Mouse (Mus musculus) liver, adult 2 months (tissue): ENCODE results near the gene Rpp21. TPM values are rescaled to one million over a fixed set of nuclear protein-coding genes. Genes with fewer than 3 reads are reported as not detected.

Experiments
- DNase-seq: peaks from one replicate; pipeline ENCODE4 v3.0.0-alpha.2; 2011; ENCODE audit warnings: low read depth, low spot score; ENCODE audit errors: extremely low read depth
- H3K27ac ChIP-seq: fragments of 200-500 bp; replicated peaks from 2 replicates; pipeline ENCODE4 v1.5.1; 2012; ENCODE audit warnings: low read depth, mild to moderate bottlenecking, control low read depth, inconsistent platforms, low read length; ENCODE audit not compliant: insufficient read depth
- H3K27me3 ChIP-seq: fragments of 200-500 bp; 2 replicates; pipeline ENCODE4 v1.6.1; 2012; ENCODE audit warnings: mild to moderate bottlenecking, moderate library complexity, low read length, inconsistent platforms; ENCODE audit not compliant: control insufficient read depth, insufficient read depth
- H3K36me3 ChIP-seq: fragments of 200-500 bp; 2 replicates; pipeline ENCODE4 v1.6.1; 2012; ENCODE audit warnings: low read length, inconsistent platforms; ENCODE audit not compliant: control insufficient read depth, insufficient read depth
- H3K4me1 ChIP-seq: fragments of 200-500 bp; 2 replicates; pipeline ENCODE4 v1.6.1; 2011; ENCODE audit warnings: low read length; ENCODE audit not compliant: control insufficient read depth, insufficient read depth
- H3K4me3 ChIP-seq: fragments of 200-500 bp; 2 replicates; pipeline ENCODE4 v1.5.1; 2011; ENCODE audit warnings: low read depth, mild to moderate bottlenecking, control low read depth, low read length, moderate library complexity; ENCODE audit not compliant: insufficient read depth
- H3K79me2 ChIP-seq: fragments of 200-500 bp; 2 replicates; pipeline ENCODE4 v1.6.1; 2012; ENCODE audit warnings: inconsistent platforms, mild to moderate bottlenecking, low read length, moderate library complexity; ENCODE audit not compliant: control insufficient read depth, insufficient read depth
- H3K9ac ChIP-seq: fragments of 200-500 bp; 2 replicates; pipeline ENCODE4 v1.6.1; 2012; ENCODE audit warnings: low read depth, mild to moderate bottlenecking, control low read depth, inconsistent platforms, low read length
- CTCF ChIP-seq: fragments of 200-500 bp; IDR thresholded peaks from 2 replicates; pipeline ENCODE4 v1.5.1; 2011; ENCODE audit warnings: low read depth, low read length, control low read depth
- POLR2A ChIP-seq: fragments of 200-500 bp; IDR thresholded peaks from 2 replicates; pipeline ENCODE4 v1.6.1; 2011; ENCODE audit warnings: low read length, control low read depth; ENCODE audit not compliant: insufficient read depth; ENCODE audit errors: extremely low read depth
- WGBS: fragments of 180-500 bp; shearing (Covaris S2); methylation state at CpG from one replicate; pipeline ENCODE4 v1.1.7; 2018; 5-methylcytosine and 5-hydroxymethylcytosine counted together
- polyA plus RNA-seq: library from polyadenylated mRNA; depleted of rRNA; stranded (reverse); fragments of >200 nt; gene quantifications from 2 replicates; pipeline ENCODE4 v1.2.3, GENCODE M21; 2012; rRNA removed
- total RNA-seq: library from RNA; depleted of rRNA; stranded (reverse); fragments of >200 nt; gene quantifications from 2 replicates; pipeline ENCODE4 v1.2.3, GENCODE M21; 2014; rRNA removed

Gene Rpp21
- total RNA-seq (10.6 and 16.4 TPM in 2 replicates), polyA plus RNA-seq (42.7 and 43.6 TPM in 2 replicates)

- no peaks in the 10 kb centered on the region for H3K79me2 ChIP-seq
- H3K9ac ChIP-seq: peak within 1 kb of the TSS; percentile 93
- TF ChIP-seq POLR2A: no peak
- no peak for TF ChIP-seq CTCF
- DNase-seq: no peak
- H3K4me3 ChIP-seq: peak within 1 kb of the TSS; percentile 87
- H3K4me1 ChIP-seq: no peaks in the 10 kb centered on the region
- no peaks in the 10 kb centered on the region for H3K27me3 ChIP-seq
- H3K27ac ChIP-seq: peak within 1 kb of the TSS; percentile 81
- WGBS: 34% methylated on average over 6 of the region's 6 CpGs
- H3K36me3 ChIP-seq: peaks cover 24% of the 10 kb centered on the region
These were observed at the start of gene Rpp21 for GRCm38 (mm10) chr17:36257969-36258368. Rpp21 (minus strand) TSS chr17:36258069.

DNA sequence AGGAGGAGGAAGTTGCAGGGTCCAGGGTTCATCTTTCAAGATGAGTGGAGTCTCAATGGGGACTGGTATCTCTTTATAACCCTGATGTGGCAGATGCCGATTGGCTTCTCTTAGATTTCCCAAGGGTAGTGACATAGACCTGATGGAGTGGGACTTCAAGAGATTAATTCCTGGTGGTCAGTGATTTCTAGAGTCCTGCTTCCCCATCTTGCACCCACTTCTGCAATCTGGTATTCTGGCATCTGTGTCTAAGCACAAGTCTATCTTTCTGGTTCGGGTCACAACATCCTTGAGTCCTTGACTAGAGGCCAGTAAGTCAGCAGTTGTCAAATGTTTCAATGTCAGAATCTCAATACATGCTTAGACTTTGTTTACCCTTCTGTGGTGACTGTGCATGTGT lies 28.5 kb upstream of the Rpp21 start, which contains the start of gene H2-M10.2:
H2-M10.2 (minus strand) TSS at position 101 of the 400 bp plus-strand sequence.
- TF ChIP-seq CTCF: no peak
- no peak for TF ChIP-seq POLR2A
- DNase-seq: no peak
- Histone ChIP-seq H3K79me2 (no peaks in the 10 kb centered on the region), H3K36me3 (no peaks in the 10 kb centered on the region), H3K9ac (no peak within 1 kb of the TSS), H3K4me3 (no peak within 1 kb of the TSS), H3K27ac (no peak within 1 kb of the TSS), H3K27me3 (no peaks in the 10 kb centered on the region), H3K4me1 (no peaks in the 10 kb centered on the region)
- WGBS: 88% methylated on average over 2 of the region's 2 CpGs

GRCm38 (mm10) chr17:36281521-36282245 lies 23.8 kb upstream of the Rpp21 start:
- 43% methylated on average over 4 of the region's 4 CpGs for WGBS
- H3K27me3 ChIP-seq: no peaks in the 10 kb centered on the region
- peaks cover 3% of the 10 kb centered on the region for H3K36me3 ChIP-seq
- DNase-seq: peak; percentile 34
- no peak for TF ChIP-seq POLR2A
- TF ChIP-seq CTCF: no peak
- H3K4me3 ChIP-seq: no peak overlapping the region
- H3K9ac ChIP-seq: no peak overlapping the region
- H3K27ac ChIP-seq: no peak overlapping the region
- no peaks in the 10 kb centered on the region for H3K79me2 ChIP-seq
- no peaks in the 10 kb centered on the region for H3K4me1 ChIP-seq

DNA sequence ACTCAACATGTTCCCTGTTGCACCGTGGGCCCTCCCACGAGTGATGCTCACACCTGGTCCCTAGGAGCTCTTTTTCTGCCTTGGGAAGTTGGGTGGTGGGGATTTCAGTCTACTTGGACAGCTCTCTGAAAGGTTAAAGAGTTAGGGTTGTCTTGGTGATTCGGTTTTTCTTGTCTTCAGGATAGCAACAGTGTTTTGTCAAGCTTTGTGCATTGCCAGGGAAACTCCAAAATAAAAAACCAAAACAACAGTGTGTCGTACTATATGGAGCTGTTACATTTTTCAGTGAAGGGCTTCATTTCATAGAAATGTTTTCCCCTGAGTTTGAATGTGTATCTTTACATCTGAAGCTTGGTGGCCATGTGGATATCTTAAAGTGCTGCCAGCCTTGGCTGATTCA lies 16.9 kb upstream of the Rpp21 start:
- no peak for DNase-seq
- H3K27ac ChIP-seq: no peak overlapping the region
- no peaks in the 10 kb centered on the region for H3K27me3 ChIP-seq
- no peak overlapping the region for H3K4me3 ChIP-seq
- TF ChIP-seq POLR2A (no peak), CTCF (no peak)
- WGBS: 90% methylated on average over 4 of the region's 4 CpGs
- peaks cover 9% of the 10 kb centered on the region for H3K36me3 ChIP-seq
- no peak overlapping the region for H3K9ac ChIP-seq
- H3K79me2 ChIP-seq: peaks cover 11% of the 10 kb centered on the region; the same call in 1 of the 2 replicates
- H3K4me1 ChIP-seq: peaks cover 13% of the 10 kb centered on the region

- 83% methylated on average over 4 of the region's 4 CpGs for WGBS
- H3K4me3 ChIP-seq: no peak overlapping the region
- no peak for TF ChIP-seq POLR2A
- no peak for TF ChIP-seq CTCF
- no peak for DNase-seq
- H3K27me3 ChIP-seq: no peaks in the 10 kb centered on the region
- peaks cover 11% of the 10 kb centered on the region; the same call in 1 of the 2 replicates for H3K79me2 ChIP-seq
- peaks cover 9% of the 10 kb centered on the region for H3K36me3 ChIP-seq
- H3K9ac ChIP-seq: no peak overlapping the region
- H3K27ac ChIP-seq: no peak overlapping the region
- peaks cover 13% of the 10 kb centered on the region for H3K4me1 ChIP-seq
These were observed 15.9 kb upstream of the Rpp21 start for GRCm38 (mm10) chr17:36273796-36274195.

DNA sequence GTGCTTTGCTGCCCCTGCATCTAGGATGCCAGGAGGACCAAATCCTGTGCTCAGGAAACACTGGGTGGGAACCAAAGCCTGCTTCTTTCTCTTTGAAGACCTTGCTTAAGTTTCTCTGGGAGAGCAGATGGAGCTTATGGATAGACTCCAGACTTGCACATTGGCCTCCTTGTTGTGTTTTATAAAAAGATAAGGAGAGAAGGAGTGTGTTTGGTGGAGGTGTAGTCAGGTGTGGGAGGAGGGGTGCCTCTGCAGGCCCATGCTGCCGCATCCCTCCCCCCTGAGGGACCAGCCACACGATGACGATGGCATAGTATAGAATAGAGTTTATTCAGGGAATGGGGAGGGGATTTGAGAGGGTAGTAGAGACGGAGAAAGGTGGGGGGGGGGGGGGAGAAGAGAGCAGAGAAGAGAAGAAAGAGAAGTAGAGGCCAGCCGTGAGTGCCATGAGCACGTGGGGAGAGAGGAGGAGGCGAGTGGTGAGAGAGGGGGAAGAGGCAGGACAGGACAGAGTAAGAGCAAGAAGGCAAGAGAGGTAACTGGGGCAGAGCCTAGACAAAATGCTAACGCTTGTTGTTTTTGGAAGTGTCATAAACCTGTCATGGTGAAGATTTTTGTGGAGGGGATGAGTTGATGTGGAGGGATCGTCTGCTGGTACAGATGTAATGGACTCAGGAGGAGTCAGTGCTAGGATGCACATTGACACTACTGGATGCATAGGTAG lies 14.9 kb upstream of the Rpp21 start:
- no peak for TF ChIP-seq POLR2A
- TF ChIP-seq CTCF: no peak
- H3K4me3 ChIP-seq: no peak overlapping the region
- H3K27ac ChIP-seq: no peak overlapping the region
- no peak for DNase-seq
- H3K79me2 ChIP-seq: peaks cover 11% of the 10 kb centered on the region; the same call in 1 of the 2 replicates
- no peak overlapping the region for H3K9ac ChIP-seq
- 75% methylated on average over 9 of the region's 9 CpGs for WGBS
- H3K4me1 ChIP-seq: peaks cover 13% of the 10 kb centered on the region
- peaks cover 10% of the 10 kb centered on the region for H3K36me3 ChIP-seq
- H3K27me3 ChIP-seq: no peaks in the 10 kb centered on the region
